Mouse (Mus musculus): ENCODE data around the gene Ggt5. TPM values are rescaled to one million over a fixed set of nuclear protein-coding genes. Genes with fewer than 3 reads are reported as not detected.
"Not testable (repeated sequence)": the region's sequence is repeated elsewhere in the genome, so short reads cannot be mapped to it uniquely, and the experiment has no call there.

Ggt5 gene
- polyA plus RNA-seq, 1 experiment from 2014 or later, result 0.56 TPM

DNA sequence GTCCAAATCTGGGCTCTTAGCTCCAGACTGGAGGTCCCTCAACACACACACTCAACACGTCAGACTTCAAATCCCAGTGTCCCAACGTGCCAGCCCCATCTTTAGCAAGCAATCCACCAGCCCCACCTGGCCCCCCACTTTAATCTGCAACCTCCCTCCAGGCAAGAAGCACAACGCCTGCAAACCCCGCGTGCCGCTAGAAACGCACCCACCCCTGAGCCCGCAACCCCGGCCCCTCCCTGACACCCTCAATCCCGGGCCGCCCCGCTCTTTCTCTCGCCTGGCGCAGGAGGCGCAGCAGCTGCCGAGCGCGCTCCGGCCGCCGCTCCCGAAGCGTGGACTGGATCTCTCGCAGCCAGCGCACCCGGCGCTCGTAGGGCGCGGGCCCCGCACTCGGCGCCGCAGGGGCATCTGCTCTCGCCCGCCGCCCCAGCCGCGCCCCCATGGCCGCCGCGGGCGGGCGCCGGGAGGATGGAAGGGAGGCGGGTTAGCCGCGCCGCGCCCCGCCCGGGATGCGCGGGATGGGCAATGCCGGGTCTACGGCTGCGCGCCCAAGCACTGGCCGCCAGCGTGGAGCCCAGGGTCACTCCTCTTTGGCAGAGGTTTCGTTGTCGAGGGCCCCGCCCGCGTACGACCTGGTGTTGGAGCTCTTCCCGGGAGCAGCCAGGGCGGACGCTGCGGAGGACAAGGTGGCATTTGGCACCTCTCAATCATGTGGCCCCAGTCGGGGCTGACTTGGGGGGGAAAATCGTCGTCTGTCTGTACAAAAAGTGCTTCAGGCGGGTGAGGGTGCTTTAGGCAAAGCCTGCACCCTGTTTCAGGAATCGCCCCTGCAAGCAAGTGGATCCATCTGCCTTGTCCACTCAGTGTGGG, 29.2 kb upstream of the Ggt5 start, which contains the start of gene Lrrc75b:
TSS of gene Lrrc75b (minus strand) at position 655 of the 873 bp plus-strand sequence.
- WGBS, result under 1% methylated on average over 74 of the region's 75 CpGs
- H3K4me3 ChIP-seq, result peak within 1 kb of the TSS; percentile 74
- H3K27me3 ChIP-seq (ENCODE audit: low read depth, poor library complexity, severe bottlenecking), result peaks cover 84% of the 10 kb centered on the region
- no peaks in the 10 kb centered on the region for H3K9me3 ChIP-seq (replicated peaks)
- H3K4me1 ChIP-seq, result peaks cover 36% of the 10 kb centered on the region
- H3K36me3 ChIP-seq, result no peaks in the 10 kb centered on the region
- DNase-seq (ENCODE audit: low spot score), result peak; percentile 64
- peak within 1 kb of the TSS; percentile 86 for H3K27ac ChIP-seq (replicated peaks)

DNA sequence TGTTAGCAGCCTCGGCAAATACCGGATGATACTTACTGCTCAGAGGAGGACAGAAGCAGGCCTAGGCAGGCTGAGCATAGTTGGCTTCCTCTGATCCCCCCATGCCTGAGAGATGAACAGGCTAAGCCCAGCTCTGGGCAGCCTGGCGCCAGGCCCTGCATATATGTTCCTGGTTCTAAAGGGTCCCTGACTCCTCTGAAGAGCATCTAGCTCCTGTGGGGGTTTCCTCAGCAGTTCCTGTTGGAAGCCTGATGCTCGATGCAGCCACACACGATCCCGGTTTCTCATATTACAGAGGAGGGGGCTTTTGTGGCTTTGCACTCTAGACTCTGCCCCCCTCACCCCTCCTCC, 28.6 kb upstream of the Ggt5 start:
- peak; percentile 32 for DNase-seq (ENCODE audit: low spot score)
- Histone ChIP-seq H3K9me3 (replicated peaks) (no peaks in the 10 kb centered on the region), H3K27ac (replicated peaks) (no peak overlapping the region; the same call in 1 of the 2 replicates), H3K4me1 (peaks cover 38% of the 10 kb centered on the region), H3K27me3 (ENCODE audit: low read depth, poor library complexity, severe bottlenecking) (peaks cover 84% of the 10 kb centered on the region), H3K36me3 (no peaks in the 10 kb centered on the region), H3K4me3 (peak overlapping the region; percentile 74)
- 14% methylated on average over 6 of the region's 6 CpGs for WGBS

DNA sequence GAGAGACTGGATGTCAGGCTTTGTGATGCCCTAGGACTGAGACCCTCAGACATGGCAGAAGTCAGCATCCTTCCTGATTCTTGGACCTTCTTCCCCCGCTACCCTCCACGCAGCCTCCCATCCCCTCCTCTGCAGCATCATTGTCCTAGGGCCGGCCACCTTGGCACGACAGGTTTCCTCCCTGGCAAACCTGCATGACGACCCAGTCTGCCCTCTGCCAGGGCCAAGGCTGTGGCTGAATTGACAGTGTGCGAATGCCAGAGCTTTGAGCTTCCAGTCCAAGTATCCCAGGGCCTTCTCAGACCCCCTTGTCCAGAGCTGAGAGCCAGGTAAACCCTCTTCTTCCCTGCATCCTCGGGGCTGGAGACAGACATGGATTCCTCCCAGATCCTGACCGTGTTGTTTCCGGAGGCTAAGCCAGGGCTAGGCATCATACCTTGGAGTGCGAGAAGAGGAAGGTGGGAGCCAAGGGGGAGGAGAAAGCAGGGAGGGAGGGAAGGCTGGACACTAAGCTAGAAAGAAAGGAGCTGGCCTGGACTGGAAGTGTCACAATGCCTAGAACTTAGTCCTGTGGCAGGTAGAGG, 28.0 kb upstream of the Ggt5 start, which contains the start of gene Ggt1:
TSS of gene Ggt1 (plus strand) at position 534 of the 584 bp plus-strand sequence.
- H3K36me3 ChIP-seq, result no peaks in the 10 kb centered on the region
- WGBS, result 55% methylated on average over 10 of the region's 10 CpGs
- no peaks in the 10 kb centered on the region for H3K9me3 ChIP-seq (replicated peaks)
- DNase-seq (ENCODE audit: low spot score), result no peak
- H3K27ac ChIP-seq (replicated peaks), result no peak within 1 kb of the TSS
- peak within 1 kb of the TSS; percentile 74 for H3K4me3 ChIP-seq
- peaks cover 38% of the 10 kb centered on the region for H3K4me1 ChIP-seq
- H3K27me3 ChIP-seq (ENCODE audit: low read depth, poor library complexity, severe bottlenecking), result peaks cover 81% of the 10 kb centered on the region

DNA sequence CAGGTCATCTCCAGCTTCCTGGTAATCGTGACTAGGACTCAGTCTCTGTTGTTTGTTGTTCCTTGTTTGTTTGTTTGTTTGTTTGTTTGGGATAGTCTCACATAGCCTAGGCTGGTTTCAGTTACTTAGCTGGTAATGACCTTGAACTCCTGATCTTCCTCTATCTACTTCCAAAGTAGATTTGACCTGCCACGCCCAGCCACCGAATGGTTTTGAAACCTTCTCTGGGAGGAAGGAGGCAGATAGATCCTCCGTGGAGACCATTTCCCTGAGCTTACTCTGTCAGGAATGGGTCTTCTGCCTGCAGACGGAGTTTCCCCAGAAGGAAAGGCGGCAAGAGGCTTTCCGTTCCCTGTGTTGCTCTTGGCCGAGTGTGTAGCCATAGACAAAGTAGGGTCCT, 26.5 kb upstream of the Ggt5 start:
- DNase-seq (ENCODE audit: low spot score), result no peak
- WGBS, result 88% methylated on average over 8 of the region's 8 CpGs
- peaks cover 70% of the 10 kb centered on the region for H3K27me3 ChIP-seq (ENCODE audit: low read depth, poor library complexity, severe bottlenecking)

DNA sequence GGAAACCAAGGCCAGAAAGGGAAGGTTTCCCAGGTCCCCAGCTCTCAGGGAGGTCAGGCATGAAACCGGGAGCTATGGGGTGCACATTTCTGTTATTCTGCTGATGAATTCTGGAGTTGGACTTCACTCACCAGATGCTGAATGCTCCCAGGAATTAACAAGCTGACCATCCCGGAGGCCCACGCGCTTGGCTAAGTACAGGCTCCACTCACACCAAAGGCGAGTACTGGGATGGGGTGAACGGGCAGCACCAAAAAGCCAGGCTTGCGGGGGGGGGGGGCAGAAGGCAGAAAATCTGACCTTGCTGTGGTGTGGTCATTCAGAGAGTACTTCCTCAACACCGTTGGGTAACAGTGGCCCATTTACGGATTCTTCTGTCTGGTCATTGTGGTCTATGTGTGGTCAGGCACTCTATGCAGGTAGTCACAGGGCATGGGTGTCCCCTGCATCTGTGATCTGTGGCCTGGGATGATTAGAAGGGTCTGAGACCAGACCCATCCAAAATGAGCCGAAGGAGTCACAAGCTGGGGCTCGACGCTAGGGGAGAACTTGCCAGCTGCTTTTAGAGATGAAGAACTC, 24.4 kb upstream of the Ggt5 start:
- no peak for DNase-seq (ENCODE audit: low spot score)
- no peak overlapping the region for H3K27ac ChIP-seq (replicated peaks)
- H3K27me3 ChIP-seq (ENCODE audit: low read depth, poor library complexity, severe bottlenecking), result peaks cover 66% of the 10 kb centered on the region
- H3K36me3 ChIP-seq, result no peaks in the 10 kb centered on the region
- WGBS, result 84% methylated on average over 12 of the region's 12 CpGs
- peaks cover 23% of the 10 kb centered on the region for H3K4me1 ChIP-seq
- H3K9me3 ChIP-seq (replicated peaks), result no peaks in the 10 kb centered on the region
- H3K4me3 ChIP-seq, result no peak overlapping the region

More for the DNA sequence above, 26.5 kb upstream of the Ggt5 start:
- peaks cover 32% of the 10 kb centered on the region for H3K4me1 ChIP-seq
- H3K36me3 ChIP-seq, result no peaks in the 10 kb centered on the region
- no peak overlapping the region for H3K4me3 ChIP-seq
- no peaks in the 10 kb centered on the region for H3K9me3 ChIP-seq (replicated peaks)
- no peak overlapping the region for H3K27ac ChIP-seq (replicated peaks)

DNA sequence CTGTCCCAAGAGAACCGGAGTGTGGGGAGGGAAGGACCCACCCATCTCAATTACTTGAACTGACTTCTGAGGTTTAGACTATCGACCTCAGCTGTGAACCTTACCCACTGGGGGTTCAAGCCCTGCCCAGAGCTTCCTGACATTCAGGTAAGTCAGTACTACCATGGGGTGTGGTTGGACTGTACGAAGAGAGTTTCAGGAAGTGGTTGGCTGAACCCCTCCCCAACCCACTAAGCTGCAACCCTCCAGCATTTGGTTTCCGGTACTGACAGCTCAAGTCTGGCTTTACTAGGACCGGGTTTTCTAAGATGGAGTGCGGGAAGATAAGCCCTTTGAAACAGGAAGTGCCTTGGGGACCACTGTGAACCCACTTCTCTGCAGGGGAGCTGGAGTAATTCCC, 23.7 kb upstream of the Ggt5 start:
- DNase-seq (ENCODE audit: low spot score), result no peak
- 68% methylated on average over 6 of the region's 6 CpGs for WGBS
- Histone ChIP-seq H3K4me1 (peaks cover 17% of the 10 kb centered on the region), H3K27me3 (ENCODE audit: low read depth, poor library complexity, severe bottlenecking) (peaks cover 60% of the 10 kb centered on the region), H3K36me3 (no peaks in the 10 kb centered on the region), H3K4me3 (no peak overlapping the region), H3K27ac (replicated peaks) (no peak overlapping the region), H3K9me3 (replicated peaks) (no peaks in the 10 kb centered on the region)

DNA sequence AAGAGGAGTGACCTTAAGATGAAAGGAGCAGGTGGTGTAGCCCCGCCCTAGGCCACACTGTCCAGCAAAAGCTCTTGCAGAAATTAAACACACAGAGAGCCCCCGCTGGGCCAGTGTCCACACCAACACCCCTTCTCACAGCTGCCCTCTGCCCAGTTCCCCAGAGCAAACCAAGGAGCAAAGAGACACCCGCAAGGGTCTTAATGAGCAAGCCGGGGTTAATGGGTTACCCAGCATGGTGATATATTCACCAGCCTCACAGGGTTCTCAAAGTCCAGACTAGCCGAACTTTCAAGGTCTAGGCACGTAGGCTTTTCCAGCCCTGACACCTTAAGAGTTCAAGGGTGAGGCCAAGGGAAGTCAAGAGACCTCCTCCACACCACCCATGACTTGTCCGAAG, 23.2 kb upstream of the Ggt5 start:
- no peaks in the 10 kb centered on the region for H3K9me3 ChIP-seq (replicated peaks)
- H3K27ac ChIP-seq (replicated peaks), result no peak overlapping the region
- no peaks in the 10 kb centered on the region for H3K36me3 ChIP-seq
- whole genome bisulfite sequencing, result 83% methylated on average over 7 of the region's 7 CpGs
- no peak overlapping the region for H3K4me3 ChIP-seq
- H3K27me3 ChIP-seq (ENCODE audit: low read depth, poor library complexity, severe bottlenecking), result peaks cover 55% of the 10 kb centered on the region
- H3K4me1 ChIP-seq, result peaks cover 13% of the 10 kb centered on the region
- no peak for DNase-seq (ENCODE audit: low spot score)

DNA sequence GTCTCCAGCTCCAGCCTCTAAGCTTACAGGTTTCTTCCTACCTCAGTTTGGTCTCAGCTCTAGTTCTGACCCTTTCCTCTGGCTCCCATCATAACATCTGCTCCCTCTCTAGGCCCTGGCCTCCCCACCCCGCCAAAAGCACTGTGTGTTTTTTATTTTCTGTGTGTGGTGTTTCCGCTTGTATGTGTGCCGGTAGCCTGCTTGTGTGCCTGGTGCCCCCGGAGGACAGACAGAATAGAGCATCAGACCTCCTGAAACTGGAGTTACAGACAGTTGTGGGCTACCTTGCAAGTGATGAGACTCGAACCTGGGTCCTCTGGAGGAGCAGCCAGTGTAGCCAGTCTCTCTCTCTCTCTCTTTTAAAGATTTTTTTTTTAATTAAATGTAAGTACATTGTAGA, 22.8 kb upstream of the Ggt5 start:
- Histone ChIP-seq H3K4me1 (peaks cover 17% of the 10 kb centered on the region), H3K9me3 (replicated peaks) (no peaks in the 10 kb centered on the region), H3K27me3 (ENCODE audit: low read depth, poor library complexity, severe bottlenecking) (peaks cover 51% of the 10 kb centered on the region), H3K27ac (replicated peaks) (no peak overlapping the region), H3K4me3 (no peak overlapping the region), H3K36me3 (no peaks in the 10 kb centered on the region)
- 83% methylated on average over 5 of the region's 5 CpGs for WGBS
- DNase-seq (ENCODE audit: low spot score), result no peak

DNA sequence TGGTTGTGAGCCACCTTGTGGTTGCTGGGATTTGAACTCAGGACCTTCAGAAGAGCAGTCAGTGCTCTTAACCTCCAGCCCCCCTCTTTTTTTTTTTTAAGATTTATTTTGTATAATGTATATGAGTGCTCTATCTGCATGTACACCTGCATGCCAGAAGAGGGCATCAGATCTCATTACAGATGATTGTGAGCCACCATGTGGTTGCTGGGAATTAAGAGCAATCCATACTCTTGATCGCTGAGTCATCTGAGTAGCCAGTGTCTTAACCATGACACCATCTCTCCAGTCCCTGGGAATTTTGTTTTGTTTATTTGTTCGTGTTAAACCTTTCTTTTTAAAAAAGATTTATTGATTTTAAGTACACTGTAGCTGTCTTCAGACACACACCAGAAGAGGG, 22.4 kb upstream of the Ggt5 start:
- H3K36me3 ChIP-seq, result not testable (repeated sequence)
- WGBS, result 85% methylated on average over 2 of the region's 2 CpGs

DNA sequence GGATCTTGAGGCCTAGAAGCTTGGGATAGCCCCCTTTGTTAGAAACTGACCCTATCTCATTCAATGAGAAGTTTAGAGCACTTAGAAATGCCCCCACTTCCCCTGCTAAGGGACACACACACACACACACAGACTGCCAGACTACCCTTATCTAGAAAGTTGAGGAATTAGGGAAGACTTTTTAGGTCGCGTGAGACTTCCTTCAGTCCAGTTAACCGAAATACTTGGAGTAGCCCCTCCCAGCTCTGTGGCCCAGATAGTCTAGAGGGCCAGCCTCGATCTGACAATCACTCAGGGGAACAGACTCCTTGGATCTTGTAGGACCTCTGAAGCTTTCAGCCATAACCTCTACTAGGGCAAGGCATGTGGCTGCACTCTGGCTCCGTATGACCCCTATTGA, 21.1 kb upstream of the Ggt5 start:
- WGBS, result 41% methylated on average over 5 of the region's 5 CpGs
- no peaks in the 10 kb centered on the region for H3K9me3 ChIP-seq (replicated peaks)
- no peak for DNase-seq (ENCODE audit: low spot score)
- H3K27ac ChIP-seq (replicated peaks), result no peak overlapping the region
- H3K4me3 ChIP-seq, result no peak overlapping the region
- no peaks in the 10 kb centered on the region for H3K36me3 ChIP-seq
- peaks cover 34% of the 10 kb centered on the region for H3K27me3 ChIP-seq (ENCODE audit: low read depth, poor library complexity, severe bottlenecking)
- peaks cover 31% of the 10 kb centered on the region for H3K4me1 ChIP-seq

More for the DNA sequence above, 22.4 kb upstream of the Ggt5 start:
- H3K9me3 ChIP-seq (replicated peaks); H3K4me3 ChIP-seq; DNase-seq (ENCODE audit: low spot score); H3K27ac ChIP-seq (replicated peaks): not testable (repeated sequence)
- H3K4me1 ChIP-seq, result peaks cover 21% of the 10 kb centered on the region
- H3K27me3 ChIP-seq (ENCODE audit: low read depth, poor library complexity, severe bottlenecking), result peaks cover 47% of the 10 kb centered on the region

DNA sequence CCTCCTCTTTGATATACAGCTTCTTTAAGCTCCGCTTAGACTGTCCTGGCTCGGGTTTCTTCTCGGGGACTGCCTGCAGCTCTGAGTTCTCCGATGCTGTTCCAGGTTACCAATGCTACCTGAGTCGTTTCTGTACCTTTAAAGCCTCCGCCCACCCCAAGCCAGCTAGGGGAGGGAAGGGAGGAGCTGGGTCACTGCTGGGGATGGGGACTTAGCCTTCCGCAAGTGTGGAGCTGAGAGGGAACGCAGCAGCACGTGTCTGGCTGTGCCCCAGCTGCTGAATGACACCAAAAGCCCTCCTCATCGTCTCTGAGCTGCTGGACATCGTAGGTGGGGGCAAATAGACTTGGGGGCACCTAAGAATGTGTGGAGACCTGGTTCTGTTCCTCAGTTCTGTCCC, 20.7 kb upstream of the Ggt5 start:
- Histone ChIP-seq H3K27ac (replicated peaks) (no peak overlapping the region), H3K4me1 (peaks cover 34% of the 10 kb centered on the region), H3K27me3 (ENCODE audit: low read depth, poor library complexity, severe bottlenecking) (peaks cover 30% of the 10 kb centered on the region), H3K36me3 (no peaks in the 10 kb centered on the region), H3K9me3 (replicated peaks) (no peaks in the 10 kb centered on the region), H3K4me3 (no peak overlapping the region)
- 7% methylated on average over 11 of the region's 11 CpGs for whole genome bisulfite sequencing
- DNase-seq (ENCODE audit: low spot score), result no peak

DNA sequence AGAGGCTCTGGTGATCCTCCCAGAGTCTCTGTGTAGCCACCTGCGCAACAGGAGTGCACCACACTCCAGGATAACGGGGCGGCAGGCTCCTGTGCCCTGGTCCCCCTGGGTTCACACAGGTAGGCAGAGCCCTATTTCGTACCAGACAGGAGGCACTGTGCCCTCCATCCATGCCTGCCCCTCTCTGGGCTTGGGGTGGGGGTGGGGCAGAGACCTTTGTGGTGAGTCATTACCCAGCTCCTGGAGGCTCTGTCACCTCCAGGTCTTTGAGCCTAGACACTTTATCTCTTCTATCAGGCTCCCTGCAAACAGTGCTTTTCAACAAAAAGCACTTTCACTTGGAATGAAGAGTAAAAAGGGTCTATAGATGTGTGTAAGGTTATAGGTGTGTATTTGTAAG, 20.3 kb upstream of the Ggt5 start:
- H3K9me3 ChIP-seq (replicated peaks), result no peaks in the 10 kb centered on the region
- no peaks in the 10 kb centered on the region for H3K36me3 ChIP-seq
- H3K27ac ChIP-seq (replicated peaks), result no peak overlapping the region
- peaks cover 38% of the 10 kb centered on the region for H3K4me1 ChIP-seq
- no peak for DNase-seq (ENCODE audit: low spot score)
- 14% methylated on average over 4 of the region's 4 CpGs for WGBS
- no peak overlapping the region for H3K4me3 ChIP-seq
- peaks cover 26% of the 10 kb centered on the region for H3K27me3 ChIP-seq (ENCODE audit: low read depth, poor library complexity, severe bottlenecking)
